Mouse (Mus musculus) lung, adult 2 months (tissue): ENCODE results near the gene Dffa.
A peak's percentile ranks its signal among the peaks of the same experiment; 100 is the strongest.

ENCODE experiments used
- CTCF ChIP-seq: fragments of 200-500 bp; IDR thresholded peaks from 2 replicates; pipeline ENCODE4 v1.5.1; 2011; ENCODE audit warnings: mild to moderate bottlenecking, low read length, control low read depth; ENCODE audit not compliant: insufficient read depth
- POLR2A ChIP-seq: fragments of 200-500 bp; IDR thresholded peaks from 2 replicates; pipeline ENCODE4 v1.6.1; 2011; ENCODE audit warnings: low read depth, mild to moderate bottlenecking, control low read depth, low read length, borderline replicate concordance; ENCODE audit errors: extremely low read depth

GRCm38 (mm10) chr4:149166957-149167611, 63.1 kb downstream of the Dffa start:
- TF ChIP-seq CTCF = no peak
- peak; percentile 53; the same call in 1 of the 2 replicates for TF ChIP-seq POLR2A
